Comparison of ENCODE assay signal across 12 mouse cellular contexts in the genomic region with DNA sequence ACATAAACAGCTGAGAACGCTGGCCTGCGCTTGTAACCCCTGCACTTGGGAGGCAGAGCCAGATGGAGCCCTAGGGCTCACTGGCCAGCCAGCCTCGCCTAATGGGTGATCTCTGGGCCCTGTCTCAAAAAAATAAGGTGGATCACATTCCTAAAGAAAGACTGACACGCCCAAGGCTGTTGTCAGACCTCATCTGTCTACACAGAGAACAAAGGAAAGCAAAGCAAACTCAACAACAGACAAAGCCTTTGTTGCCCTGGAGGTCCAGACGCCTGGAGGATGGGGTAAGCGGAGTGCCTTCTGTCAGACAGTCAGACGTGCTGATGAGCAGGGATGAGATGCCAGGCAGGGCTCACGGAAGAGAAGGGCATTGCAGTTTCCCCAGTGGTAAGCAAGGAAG. TPM values are rescaled to one million over a fixed set of nuclear protein-coding genes. Genes with fewer than 3 reads are reported as not detected.
DNase-seq lines count a peak whose midpoint lies in the region; ATAC-seq and TF ChIP-seq lines count a peak whose summit lies in the region.
"Had no signal": no experiment of that assay in that cellular context is flagged by ENCODE, and none has a peak within 500 bp of the region (broad histone marks: within the 10 kb centered on the region; RNA-seq: fewer than 3 reads in every experiment).

No protein-coding gene starts in this region.

- WGBS in hindbrain, embryonic 12.5 days = 29% methylated on average over 8 of the region's 8 CpGs
- 43% methylated on average over 8 of the region's 8 CpGs for WGBS in hindbrain, postnatal 0 days
- WGBS in embryonic facial prominence, embryonic 13.5 days = 43% methylated on average over 8 of the region's 8 CpGs
- WGBS in small intestine, adult 2 months = 81% methylated on average over 8 of the region's 8 CpGs

- no peaks in the 10 kb centered on the region for H3K36me3 ChIP-seq in hindbrain, embryonic 12.5 days
- H3K36me3 ChIP-seq in hindbrain, postnatal 0 days (ENCODE audit: insufficient read depth, low read length) = no peaks in the 10 kb centered on the region
- H3K36me3 ChIP-seq in embryonic facial prominence, embryonic 13.5 days = no peaks in the 10 kb centered on the region
- no peaks in the 10 kb centered on the region; the same call in 1 of the 2 replicates for H3K36me3 ChIP-seq in small intestine, adult 2 months (ENCODE audit: control insufficient read depth, insufficient read depth, low read length)

- no peak for DNase-seq in hindbrain, postnatal 0 days (ENCODE audit: low spot score)
- peak; percentile 70 for DNase-seq in retina, postnatal 1 day
- DNase-seq in retina, embryonic 14.5 days (ENCODE audit: low spot score) = no peak
- no peak for DNase-seq in layer of hippocampus, adult 18-20 months (ENCODE audit: low spot score in 2 of 2)
- DNase-seq in kidney, adult 11 months = no peak
- DNase-seq: kidney, adult 18-20 months; right cerebral cortex, postnatal 4 days had no signal

- H3K27me3 ChIP-seq in hindbrain, embryonic 12.5 days = no peaks in the 10 kb centered on the region
- no peaks in the 10 kb centered on the region for H3K27me3 ChIP-seq in hindbrain, postnatal 0 days (ENCODE audit: insufficient read depth, low read length)
- H3K27me3 ChIP-seq in embryonic facial prominence, embryonic 13.5 days = no peaks in the 10 kb centered on the region
- no peaks in the 10 kb centered on the region for H3K27me3 ChIP-seq in small intestine, adult 2 months (ENCODE audit: control insufficient read depth, insufficient read depth, low read length)

- TF ChIP-seq CTCF in hindbrain, postnatal 0 days (IDR thresholded peaks at IDR 0.05; ENCODE audit: low read depth) = no peak
- no peak for TF ChIP-seq CTCF in small intestine, adult 2 months (IDR thresholded peaks at IDR 0.05; ENCODE audit: extremely low read depth, insufficient read length, insufficient replicate concordance, low read depth, low read length)

- no peak overlapping the region for H3K4me2 ChIP-seq in hindbrain, embryonic 12.5 days (replicated peaks)
- no peak overlapping the region for H3K4me2 ChIP-seq in hindbrain, postnatal 0 days (ENCODE audit: low read depth, low read length)
- no peak overlapping the region for H3K4me2 ChIP-seq in embryonic facial prominence, embryonic 13.5 days

- H3K4me1 ChIP-seq in hindbrain, embryonic 12.5 days = peaks cover 3% of the 10 kb centered on the region; the same call in 1 of the 2 replicates
- H3K4me1 ChIP-seq in hindbrain, postnatal 0 days (ENCODE audit: insufficient read depth, low read length) = no peaks in the 10 kb centered on the region
- H3K4me1 ChIP-seq in embryonic facial prominence, embryonic 13.5 days = peaks cover 47% of the 10 kb centered on the region
- H3K4me1 ChIP-seq in small intestine, adult 2 months (ENCODE audit: control insufficient read depth, insufficient read depth, insufficient read length, low read length) = peaks cover 31% of the 10 kb centered on the region

- no peak for ATAC-seq in hindbrain, embryonic 12.5 days (ENCODE audit: low FRiP score)
- ATAC-seq in hindbrain, postnatal 0 days = no peak
- ATAC-seq in embryonic facial prominence, embryonic 13.5 days (ENCODE audit: insufficient number of reproducible peaks, insufficient read depth, low FRiP score, low TSS enrichment, low read depth) = no peak

- H3K9me3 ChIP-seq in hindbrain, embryonic 12.5 days (replicated peaks) = no peaks in the 10 kb centered on the region
- no peaks in the 10 kb centered on the region for H3K9me3 ChIP-seq in hindbrain, postnatal 0 days (ENCODE audit: low read length)
- H3K9me3 ChIP-seq in embryonic facial prominence, embryonic 13.5 days = no peaks in the 10 kb centered on the region

- H3K9ac ChIP-seq in hindbrain, embryonic 12.5 days = 0 out of 2 replicates have a peak overlapping the region, but pooled peaks have one; percentile 8
- no peak overlapping the region for H3K9ac ChIP-seq in hindbrain, postnatal 0 days (replicated peaks; ENCODE audit: low read length)
- 0 out of 2 replicates have a peak overlapping the region, but pooled peaks have one; percentile 1 for H3K9ac ChIP-seq in embryonic facial prominence, embryonic 13.5 days

- H3K27ac ChIP-seq in hindbrain, embryonic 12.5 days = no peak overlapping the region
- H3K27ac ChIP-seq in hindbrain, postnatal 0 days = no peak overlapping the region
- peak overlapping the region; percentile 51 for H3K27ac ChIP-seq in embryonic facial prominence, embryonic 13.5 days
- peak overlapping the region; percentile 25; the same call in 1 of the 2 replicates for H3K27ac ChIP-seq in small intestine, adult 2 months (ENCODE audit: insufficient read depth, low read depth, low read length)

- no peak overlapping the region for H3K4me3 ChIP-seq in hindbrain, embryonic 12.5 days
- no peak overlapping the region for H3K4me3 ChIP-seq in hindbrain, postnatal 0 days (ENCODE audit: low read length)
- H3K4me3 ChIP-seq in embryonic facial prominence, embryonic 13.5 days = no peak overlapping the region
- H3K4me3 ChIP-seq in small intestine, adult 2 months (ENCODE audit: low read depth, low read length) = no peak overlapping the region

- TF ChIP-seq POLR2A in small intestine, adult 2 months (IDR thresholded peaks at IDR 0.05; ENCODE audit: low read depth, low read length) = no peak

RNA-seq across cellular contexts. Expression of a gene that starts 3.8 kb away (rescaled TPM):
- polyA plus RNA-seq in hindbrain, embryonic 12.5 days (2016; fragmentation: Nextera tagmentation; extraction: Ambion mirVana) = 1.5 and 1.8 TPM in 2 replicates
- total RNA-seq in hindbrain, postnatal 0 days (2014; rRNA removed) = 1.3 and 1.7 TPM in 2 replicates
- 0.72 and 0.79 TPM in 2 replicates for polyA plus RNA-seq in hindbrain, postnatal 0 days (2015; fragmentation: Nextera tagmentation; extraction: Ambion mirVana)
- 1.8 and 2.0 TPM in 2 replicates for polyA plus RNA-seq in embryonic facial prominence, embryonic 13.5 days (2015; fragmentation: Nextera tagmentation; extraction: Ambion mirVana)
- polyA plus RNA-seq in small intestine, adult 2 months (2012; rRNA removed) = 10.3 and 51.1 TPM in 2 replicates
- 1 to 10 TPM; 1.6 to 2.7 TPM for total RNA-seq in layer of hippocampus, adult 18-20 months (2021)

RNA-seq across cellular contexts. Expression of a gene that starts 11.1 kb away (rescaled TPM):
- 14.4 TPM in 2 replicates for polyA plus RNA-seq in hindbrain, embryonic 12.5 days (2016; fragmentation: Nextera tagmentation; extraction: Ambion mirVana)
- total RNA-seq in hindbrain, postnatal 0 days (2014; rRNA removed) = 3.6 and 4.3 TPM in 2 replicates
- 4.9 and 5.2 TPM in 2 replicates for polyA plus RNA-seq in hindbrain, postnatal 0 days (2015; fragmentation: Nextera tagmentation; extraction: Ambion mirVana)
- 19.0 and 20.4 TPM in 2 replicates for polyA plus RNA-seq in embryonic facial prominence, embryonic 13.5 days (2015; fragmentation: Nextera tagmentation; extraction: Ambion mirVana)
- 1.4 and 1.6 TPM in 2 replicates for polyA plus RNA-seq in small intestine, adult 2 months (2012; rRNA removed)
- total RNA-seq in layer of hippocampus, adult 18-20 months (2021) = 1 to 10 TPM; 4.5 to 4.8 TPM

RNA-seq across cellular contexts. Expression of a gene that starts 43.9 kb away (rescaled TPM):
- polyA plus RNA-seq in hindbrain, embryonic 12.5 days (2016; fragmentation: Nextera tagmentation; extraction: Ambion mirVana) = 13.1 and 13.6 TPM in 2 replicates
- total RNA-seq in hindbrain, postnatal 0 days (2014; rRNA removed) = 52.7 and 61.3 TPM in 2 replicates
- 17.9 and 18.2 TPM in 2 replicates for polyA plus RNA-seq in hindbrain, postnatal 0 days (2015; fragmentation: Nextera tagmentation; extraction: Ambion mirVana)
- 11.9 and 13.6 TPM in 2 replicates for polyA plus RNA-seq in embryonic facial prominence, embryonic 13.5 days (2015; fragmentation: Nextera tagmentation; extraction: Ambion mirVana)
- 3.3 and 4.7 TPM in 2 replicates for polyA plus RNA-seq in small intestine, adult 2 months (2012; rRNA removed)
- 10 to 100 TPM; 34.5 to 35.2 TPM for total RNA-seq in layer of hippocampus, adult 18-20 months (2021)

RNA-seq across cellular contexts. Expression of a gene that starts 53.2 kb away (rescaled TPM):
- polyA plus RNA-seq in hindbrain, embryonic 12.5 days (2016; fragmentation: Nextera tagmentation; extraction: Ambion mirVana) = not detected in 2 replicates
- not detected in 2 replicates for total RNA-seq in hindbrain, postnatal 0 days (2014; rRNA removed)
- polyA plus RNA-seq in hindbrain, postnatal 0 days (2015; fragmentation: Nextera tagmentation; extraction: Ambion mirVana) = not detected in 2 replicates
- not detected in 2 replicates for polyA plus RNA-seq in embryonic facial prominence, embryonic 13.5 days (2015; fragmentation: Nextera tagmentation; extraction: Ambion mirVana)
- not detected in 2 replicates for polyA plus RNA-seq in small intestine, adult 2 months (2012; rRNA removed)
- total RNA-seq in layer of hippocampus, adult 18-20 months (2021) = not detected
- total RNA-seq: left cerebral cortex, postnatal 14 days had no signal
- polyA plus RNA-seq: cortical plate, adult 2 months had no signal

Comparison
In these comparisons a context has a peak if more than half of its experiments do, and no peak if none do; other contexts are left out.
1. H3K27ac ChIP-seq: peak in embryonic facial prominence, embryonic 13.5 days (single experiment) and small intestine, adult 2 months (single experiment); none in hindbrain, embryonic 12.5 days (single experiment) and hindbrain, postnatal 0 days (single experiment).